Mouse (Mus musculus) lung, postnatal 4 days (tissue): ENCODE measurements around the gene Sirpb1c.
"Not testable (repeated sequence)": the region's sequence is repeated elsewhere in the genome, so short reads cannot be mapped to it uniquely, and the experiment has no call there.

ENCODE experiments used
- DNase-seq, 2 experiments: peaks; one replicate each; pipeline ENCODE4 v3.0.0; 2021

The Sirpb1c gene

GRCm38 (mm10) chr3:15848280-15848679, at the start of gene Sirpb1c:
Gene Sirpb1c, minus strand, starts transcription at chr3:15848528.
- DNase-seq, result not testable (repeated sequence)

- DNase-seq, result no peak
These were observed 38.1 kb upstream of the Sirpb1c start for GRCm38 (mm10) chr3:15886380-15886779.

GRCm38 (mm10) chr3:15855773-15856172, 7.4 kb upstream of the Sirpb1c start:
- DNase-seq, result not testable (repeated sequence)

GRCm38 (mm10) chr3:15849922-15850321, 1.6 kb upstream of the Sirpb1c start:
- DNase-seq, result no peak

- DNase-seq, result peak in 1 of 2 experiments; percentile 10
These were observed 838 bp downstream of the Sirpb1c start for GRCm38 (mm10) chr3:15847332-15848047.

GRCm38 (mm10) chr3:15773642-15774041, 74.7 kb downstream of the Sirpb1c start:
- DNase-seq, result not testable (repeated sequence)
